Mouse (Mus musculus) testis, adult 2 months (tissue): ENCODE results near the gene Olfr545. TPM values are rescaled to one million over a fixed set of nuclear protein-coding genes. Genes with fewer than 3 reads are reported as not detected.

Experiments
- H3K27ac ChIP-seq: fragments of 200-500 bp; 2 replicates; pipeline ENCODE4 v1.5.1; 2012; ENCODE audit warnings: low read depth, low read length; ENCODE audit not compliant: control insufficient read depth, insufficient read depth
- H3K27me3 ChIP-seq: fragments of 200-500 bp; 2 replicates; pipeline ENCODE4 v1.6.1; 2012; ENCODE audit warnings: mild to moderate bottlenecking, low read length, moderate library complexity; ENCODE audit not compliant: control insufficient read depth, insufficient read depth
- H3K36me3 ChIP-seq: fragments of 200-500 bp; 2 replicates; pipeline ENCODE4 v1.6.1; 2012; ENCODE audit warnings: mild to moderate bottlenecking, low read length; ENCODE audit not compliant: control insufficient read depth, insufficient read depth
- H3K4me1 ChIP-seq: fragments of 200-500 bp; 2 replicates; pipeline ENCODE4 v1.6.1; 2012; ENCODE audit warnings: low read length; ENCODE audit not compliant: control insufficient read depth, insufficient read depth
- H3K4me3 ChIP-seq: fragments of 200-500 bp; 2 replicates; pipeline ENCODE4 v1.5.1; 2012; ENCODE audit warnings: low read depth, mild to moderate bottlenecking, low read length, moderate library complexity, mixed read lengths; ENCODE audit not compliant: control insufficient read depth
- CTCF ChIP-seq: fragments of 200-500 bp; IDR thresholded peaks from 2 replicates; pipeline ENCODE4 v1.5.1; 2012; ENCODE audit warnings: low read depth, mild to moderate bottlenecking, inconsistent platforms, low read length, moderate library complexity; ENCODE audit not compliant: control insufficient read depth, insufficient read depth, insufficient replicate concordance
- POLR2A ChIP-seq: fragments of 200-500 bp; IDR thresholded peaks from 2 replicates; pipeline ENCODE4 v1.6.1; 2012; ENCODE audit warnings: low read depth, mild to moderate bottlenecking, inconsistent platforms, low read length, moderate library complexity; ENCODE audit not compliant: control insufficient read depth
- polyA plus RNA-seq: library from polyadenylated mRNA; depleted of rRNA; stranded (reverse); fragments of >200 nt; gene quantifications from 2 replicates; pipeline ENCODE4 v1.2.3, GENCODE M21; 2012

Olfr545 gene
- polyA plus RNA-seq, 1 experiment, result not detected

DNA sequence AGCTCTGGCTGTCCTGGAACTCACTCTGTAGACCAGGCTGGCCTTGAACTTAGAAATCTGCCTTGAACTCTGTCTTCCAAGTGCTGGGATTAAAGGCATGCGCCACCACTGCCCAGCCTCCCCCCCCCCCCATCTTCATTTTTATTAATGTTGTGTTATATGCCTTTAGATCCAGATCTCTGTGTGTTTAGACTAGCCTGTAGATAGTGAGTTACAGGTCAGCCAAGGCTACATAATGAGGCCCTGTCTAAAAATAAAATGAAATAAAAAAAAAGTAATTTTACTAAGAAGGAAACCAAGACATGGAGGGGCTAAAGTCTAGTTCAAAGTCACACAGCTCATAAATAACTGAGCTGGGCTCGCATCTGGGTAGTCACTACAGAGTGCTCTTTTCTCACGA, 20.4 kb downstream of the Olfr545 start:
- peak overlapping the region; percentile 59 for H3K27ac ChIP-seq
- TF ChIP-seq CTCF (no peak), POLR2A (no peak)
- no peak overlapping the region for H3K4me3 ChIP-seq
- H3K27me3 ChIP-seq, result no peaks in the 10 kb centered on the region
- H3K36me3 ChIP-seq, result peaks cover 2% of the 10 kb centered on the region; the same call in 1 of the 2 replicates
- H3K4me1 ChIP-seq, result peaks cover 2% of the 10 kb centered on the region; the same call in 1 of the 2 replicates

DNA sequence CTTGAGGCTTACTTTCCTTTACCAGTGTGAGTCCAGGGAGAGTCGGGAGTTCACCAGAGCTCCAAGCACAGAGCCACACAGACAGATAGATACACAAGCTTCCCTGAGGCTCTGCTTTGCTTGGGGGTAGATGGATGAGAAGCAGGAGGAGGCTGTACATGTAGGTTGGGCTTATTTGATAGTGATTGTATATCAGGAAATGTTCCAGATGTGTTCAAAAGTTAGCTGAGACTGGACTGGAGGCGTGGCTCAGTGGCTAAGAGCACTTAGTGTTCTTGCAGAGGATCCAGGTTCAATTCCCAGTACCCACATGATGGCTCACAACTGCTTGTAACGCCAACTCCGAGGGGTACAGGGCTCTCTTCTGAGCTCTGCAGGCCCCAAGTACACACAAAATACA, 20.9 kb downstream of the Olfr545 start:
- Histone ChIP-seq H3K27ac (0 out of 2 replicates have a peak overlapping the region, but pooled peaks have one; percentile 41), H3K4me1 (peaks cover 2% of the 10 kb centered on the region; the same call in 1 of the 2 replicates), H3K36me3 (peaks cover 2% of the 10 kb centered on the region; the same call in 1 of the 2 replicates), H3K27me3 (no peaks in the 10 kb centered on the region), H3K4me3 (no peak overlapping the region)
- TF ChIP-seq POLR2A (no peak), CTCF (no peak)

DNA sequence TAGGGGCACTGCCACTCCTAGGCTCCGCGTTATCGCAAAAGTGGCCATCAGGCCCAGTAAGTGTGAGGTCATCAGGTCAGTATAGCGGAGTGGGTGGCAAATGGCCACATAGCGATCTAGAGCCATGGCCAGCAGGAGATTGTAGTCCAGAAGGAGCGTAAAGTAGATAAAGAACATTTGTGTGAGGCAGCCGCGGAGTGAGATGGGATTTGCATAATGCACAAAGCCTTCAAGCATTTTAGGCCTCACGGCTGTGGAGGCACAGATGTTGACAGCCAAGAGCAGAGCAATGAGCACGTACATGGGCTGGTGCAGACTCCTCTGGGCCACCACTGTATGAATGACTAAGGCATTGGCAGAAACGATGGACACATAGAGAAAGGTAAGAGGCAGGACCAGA, 22.0 kb downstream of the Olfr545 start:
- H3K4me1 ChIP-seq, result peaks cover 2% of the 10 kb centered on the region; the same call in 1 of the 2 replicates
- H3K4me3 ChIP-seq, result no peak overlapping the region
- no peak overlapping the region for H3K27ac ChIP-seq
- H3K36me3 ChIP-seq, result peaks cover 2% of the 10 kb centered on the region; the same call in 1 of the 2 replicates
- no peak; the same call in 1 of the 2 replicates for TF ChIP-seq CTCF
- H3K27me3 ChIP-seq, result no peaks in the 10 kb centered on the region

DNA sequence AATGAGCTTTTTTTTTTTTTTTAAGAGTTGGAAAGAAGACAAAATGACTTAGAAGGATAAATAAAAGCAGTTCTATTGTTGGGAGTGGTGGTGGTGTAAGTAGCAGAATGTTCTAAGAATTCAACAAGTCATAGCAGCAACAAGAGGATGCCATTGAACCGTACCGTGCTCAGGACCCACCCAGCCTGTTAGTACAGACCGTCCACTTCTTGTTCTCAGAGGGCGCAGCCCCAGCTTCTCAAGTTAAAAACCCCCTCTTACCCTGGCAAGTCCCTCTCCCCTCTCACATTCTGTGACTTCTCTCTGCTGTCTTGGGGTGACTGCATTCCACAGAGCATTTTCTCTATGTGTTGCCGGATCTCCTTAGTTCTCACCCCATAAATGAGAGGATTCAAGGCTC, 22.8 kb downstream of the Olfr545 start:
- H3K4me1 ChIP-seq, result peaks cover 2% of the 10 kb centered on the region; the same call in 1 of the 2 replicates
- no peaks in the 10 kb centered on the region for H3K27me3 ChIP-seq
- H3K36me3 ChIP-seq, result peaks cover 2% of the 10 kb centered on the region; the same call in 1 of the 2 replicates
- no peak for TF ChIP-seq CTCF
- TF ChIP-seq POLR2A, result no peak
- H3K27ac ChIP-seq, result no peak overlapping the region; the same call in 1 of the 2 replicates
- H3K4me3 ChIP-seq, result no peak overlapping the region

DNA sequence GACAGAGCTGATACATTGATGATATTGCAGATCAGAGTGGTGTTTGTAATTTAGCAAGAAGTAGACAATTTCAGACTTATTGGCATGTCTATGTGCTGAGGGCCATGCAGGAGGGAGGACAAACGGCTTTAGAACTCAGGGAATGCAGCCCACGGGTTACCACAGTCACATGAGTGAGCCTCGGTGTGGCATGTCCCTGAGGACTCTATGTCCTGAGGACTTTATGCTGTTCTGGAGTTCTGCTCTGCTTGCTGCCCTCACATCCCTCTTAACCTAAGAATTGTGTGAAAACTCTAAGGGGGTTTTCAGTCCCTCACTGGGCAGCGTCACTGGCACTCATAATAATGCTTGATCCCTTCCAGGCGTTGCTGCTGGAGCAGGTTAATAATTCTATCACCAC, 26.7 kb downstream of the Olfr545 start:
- H3K4me1 ChIP-seq, result no peaks in the 10 kb centered on the region
- no peak for TF ChIP-seq POLR2A
- no peak for TF ChIP-seq CTCF

DNA sequence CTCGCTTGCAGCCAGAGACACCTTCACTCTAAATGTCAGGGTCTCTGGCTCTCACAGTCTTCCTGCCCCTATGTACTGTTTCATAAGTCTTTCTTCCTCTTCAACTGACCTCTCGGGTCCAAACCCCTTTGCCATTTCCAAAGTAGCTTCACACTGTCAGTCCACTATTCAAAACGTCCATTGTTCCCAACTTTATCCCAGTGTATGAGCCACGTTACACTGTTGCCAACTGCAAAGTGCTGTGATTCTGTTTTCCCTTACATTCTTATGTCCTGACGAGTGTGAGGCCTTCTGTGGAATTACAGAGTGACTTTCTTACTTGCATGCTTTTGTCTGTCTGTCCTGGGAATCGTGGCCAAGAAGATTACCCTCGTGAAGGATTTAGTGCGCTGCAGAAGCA, 31.8 kb downstream of the Olfr545 start:
- peaks cover 5% of the 10 kb centered on the region for H3K36me3 ChIP-seq
- no peak for TF ChIP-seq POLR2A
- no peak for TF ChIP-seq CTCF
- H3K4me1 ChIP-seq, result no peaks in the 10 kb centered on the region

More for the DNA sequence above, 26.7 kb downstream of the Olfr545 start:
- peaks cover 2% of the 10 kb centered on the region; the same call in 1 of the 2 replicates for H3K36me3 ChIP-seq
- H3K4me3 ChIP-seq, result no peak overlapping the region
- H3K27ac ChIP-seq, result no peak overlapping the region
- H3K27me3 ChIP-seq, result no peaks in the 10 kb centered on the region

DNA sequence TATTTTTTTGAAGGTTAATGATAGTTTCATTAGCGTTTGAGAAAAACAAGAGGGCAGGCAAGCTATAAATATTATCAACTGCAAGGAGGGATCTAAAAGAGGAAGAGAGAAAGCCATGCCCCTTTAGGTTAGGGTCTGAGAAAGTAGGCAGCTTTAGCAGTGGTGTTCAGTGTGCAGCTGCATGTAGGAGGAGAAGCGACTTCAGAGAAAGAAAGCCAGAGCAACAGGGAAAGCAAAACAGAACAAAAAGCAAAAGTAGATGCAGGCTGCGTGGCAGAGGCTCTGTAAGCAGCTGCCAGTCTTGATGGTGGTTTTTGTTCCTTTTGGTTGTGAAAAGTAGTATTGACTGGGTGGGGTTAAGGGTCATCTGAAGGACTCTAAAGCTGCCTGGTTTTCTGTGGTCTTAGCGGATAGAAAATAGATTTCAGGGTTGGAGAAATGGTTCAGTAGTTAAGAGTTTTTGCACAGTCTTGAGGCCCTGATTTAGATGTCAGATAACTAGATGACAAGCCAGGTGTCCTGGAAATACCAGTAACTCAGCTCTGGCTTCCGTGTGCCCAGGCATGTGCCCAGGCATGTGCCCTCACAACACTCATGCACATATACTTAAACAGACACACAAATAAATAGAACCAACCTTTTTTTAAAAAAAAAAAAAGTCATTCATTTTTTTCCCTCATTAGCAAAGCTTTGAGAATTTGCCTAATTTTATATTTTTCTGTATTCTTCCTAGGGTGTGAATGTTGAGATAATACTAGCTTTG, 40.6 kb downstream of the Olfr545 start:
- Histone ChIP-seq H3K36me3 (peaks cover 5% of the 10 kb centered on the region), H3K27me3 (no peaks in the 10 kb centered on the region), H3K4me3 (no peak overlapping the region), H3K4me1 (no peaks in the 10 kb centered on the region), H3K27ac (no peak overlapping the region)
- TF ChIP-seq CTCF, result no peak

More for the DNA sequence above, 31.8 kb downstream of the Olfr545 start:
- no peak overlapping the region for H3K4me3 ChIP-seq
- peak overlapping the region; percentile 69 for H3K27ac ChIP-seq
- no peaks in the 10 kb centered on the region for H3K27me3 ChIP-seq
